Mouse (Mus musculus): ENCODE results near the gene Adamts5. TPM values are rescaled to one million over a fixed set of nuclear protein-coding genes. Genes with fewer than 3 reads are reported as not detected.
A peak's percentile ranks its signal among the peaks of the same experiment; 100 is the strongest.

Gene Adamts5
- polyA plus RNA-seq, 1 experiment from 2014 or later, result 4.5 TPM

DNA sequence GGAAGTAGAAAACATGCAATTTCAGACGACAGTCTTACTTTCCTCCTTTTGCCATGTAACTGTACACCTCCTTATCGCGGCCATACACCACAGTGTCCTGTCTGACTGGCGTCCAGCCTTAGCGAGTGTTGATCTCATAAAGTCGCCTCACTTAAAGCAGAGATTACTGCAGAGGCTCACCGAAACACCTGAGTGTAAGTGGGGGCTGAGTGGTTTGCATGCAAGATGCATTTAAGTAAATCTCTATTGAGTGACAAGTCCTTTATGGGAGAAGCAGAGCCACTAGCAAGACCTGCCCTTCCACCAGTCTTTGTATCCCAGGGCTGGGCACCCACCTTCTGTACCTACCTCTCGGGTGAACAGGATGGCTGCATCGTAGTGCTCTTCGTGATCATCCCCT is 2.8 kb downstream of the Adamts5 start:
- Histone ChIP-seq H3K36me3 (ENCODE audit: control insufficient read depth, insufficient read depth, low read length) (no peaks in the 10 kb centered on the region), H3K27me3 (ENCODE audit: control insufficient read depth, insufficient read depth, low read length) (peaks cover 22% of the 10 kb centered on the region), H3K9me3 (replicated peaks; ENCODE audit: control insufficient read depth, low read length) (no peaks in the 10 kb centered on the region), H3K4me2 (ENCODE audit: low read depth, low read length) (peak overlapping the region; percentile 87), H3K9ac (ENCODE audit: low read length) (no peak overlapping the region), H3K4me3 (replicated peaks; ENCODE audit: low read length) (peak overlapping the region; percentile 55), H3K27ac (ENCODE audit: low read length) (no peak overlapping the region), H3K4me1 (ENCODE audit: control insufficient read depth, insufficient read depth, low read length) (peaks cover 10% of the 10 kb centered on the region; the same call in 1 of the 2 replicates)
- ATAC-seq (ENCODE audit: insufficient read depth, low FRiP score), result no peak
- 73% methylated on average over 10 of the region's 10 CpGs for WGBS

DNA sequence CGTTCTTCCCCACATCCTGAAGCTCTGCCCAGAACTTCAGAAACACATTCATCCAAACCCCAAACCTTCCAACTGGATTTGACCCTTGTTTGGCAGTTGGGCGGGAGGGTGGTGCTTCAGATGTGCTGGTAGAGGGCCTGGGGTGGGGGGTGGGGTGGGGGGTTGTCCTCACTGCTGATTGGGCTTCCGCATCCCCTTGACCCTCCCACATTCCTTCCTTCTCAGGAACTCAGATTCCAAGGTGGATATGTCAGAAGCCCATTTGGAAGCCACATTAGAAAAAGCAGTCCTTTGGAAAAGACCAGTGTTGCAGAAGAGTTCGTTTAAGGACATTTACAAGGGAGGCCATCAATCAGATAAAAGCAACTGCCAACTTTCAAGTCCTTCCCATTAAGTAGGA is 3.2 kb downstream of the Adamts5 start:
- Histone ChIP-seq H3K27me3 (ENCODE audit: control insufficient read depth, insufficient read depth, low read length) (peaks cover 22% of the 10 kb centered on the region), H3K4me1 (ENCODE audit: control insufficient read depth, insufficient read depth, low read length) (peaks cover 10% of the 10 kb centered on the region; the same call in 1 of the 2 replicates), H3K9me3 (replicated peaks; ENCODE audit: control insufficient read depth, low read length) (no peaks in the 10 kb centered on the region), H3K36me3 (ENCODE audit: control insufficient read depth, insufficient read depth, low read length) (no peaks in the 10 kb centered on the region), H3K4me3 (replicated peaks; ENCODE audit: low read length) (peak overlapping the region; percentile 55), H3K9ac (ENCODE audit: low read length) (no peak overlapping the region), H3K27ac (ENCODE audit: low read length) (no peak overlapping the region), H3K4me2 (ENCODE audit: low read depth, low read length) (peak overlapping the region; percentile 87)
- 0 out of 2 replicates have a peak, but pooled peaks have one; percentile 27 for ATAC-seq (ENCODE audit: insufficient read depth, low FRiP score)
- WGBS, result 55% methylated on average over 4 of the region's 4 CpGs

DNA sequence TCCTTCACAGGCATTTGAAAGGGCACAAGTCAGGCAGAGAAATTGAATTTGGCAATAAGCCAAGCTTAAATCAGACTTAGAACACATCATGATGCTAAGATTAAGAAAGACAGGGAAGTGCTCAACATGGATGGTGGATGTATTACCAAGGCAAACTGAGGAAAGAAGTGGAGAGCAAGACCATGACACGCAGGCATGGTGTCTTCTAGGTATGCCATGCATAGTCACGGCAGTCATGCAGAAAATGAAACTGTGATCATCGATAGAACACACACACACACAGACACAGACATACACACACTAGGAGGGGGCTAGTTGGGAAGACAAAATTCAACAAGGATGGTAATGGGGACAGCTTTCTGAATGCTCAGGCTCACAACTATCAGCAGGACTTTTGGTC is 3.8 kb downstream of the Adamts5 start:
- no peak for ATAC-seq (ENCODE audit: insufficient read depth, low FRiP score)
- Histone ChIP-seq H3K27ac (ENCODE audit: low read length) (no peak overlapping the region), H3K9me3 (replicated peaks; ENCODE audit: control insufficient read depth, low read length) (no peaks in the 10 kb centered on the region), H3K4me2 (ENCODE audit: low read depth, low read length) (peak overlapping the region; percentile 38), H3K9ac (ENCODE audit: low read length) (no peak overlapping the region), H3K4me3 (replicated peaks; ENCODE audit: low read length) (peak overlapping the region; percentile 55), H3K36me3 (ENCODE audit: control insufficient read depth, insufficient read depth, low read length) (no peaks in the 10 kb centered on the region), H3K27me3 (ENCODE audit: control insufficient read depth, insufficient read depth, low read length) (peaks cover 22% of the 10 kb centered on the region), H3K4me1 (ENCODE audit: control insufficient read depth, insufficient read depth, low read length) (peaks cover 10% of the 10 kb centered on the region; the same call in 1 of the 2 replicates)
- 86% methylated on average over 3 of the region's 3 CpGs for WGBS

DNA sequence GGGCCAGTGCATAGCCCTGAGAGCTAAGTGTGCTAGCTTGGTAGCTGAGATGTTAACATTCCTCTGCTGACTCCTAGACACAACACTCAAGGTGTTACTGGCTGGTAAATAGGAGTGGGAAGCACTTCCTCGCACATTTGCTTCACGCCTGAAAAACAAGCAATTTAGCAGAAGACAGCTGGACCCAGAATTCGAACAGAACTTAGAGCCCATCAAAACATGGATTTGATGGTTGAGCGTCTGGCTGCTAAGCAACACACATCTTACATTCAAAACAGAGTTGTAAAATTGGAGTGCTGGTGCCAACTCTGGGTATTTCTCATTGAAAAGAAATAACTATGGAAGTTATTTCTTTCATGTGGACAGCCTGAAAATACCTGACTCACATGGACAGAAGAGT is 5.7 kb downstream of the Adamts5 start:
- ATAC-seq (ENCODE audit: insufficient read depth, low FRiP score), result no peak
- Histone ChIP-seq H3K4me3 (replicated peaks; ENCODE audit: low read length) (no peak overlapping the region), H3K36me3 (ENCODE audit: control insufficient read depth, insufficient read depth, low read length) (no peaks in the 10 kb centered on the region), H3K4me2 (ENCODE audit: low read depth, low read length) (no peak overlapping the region), H3K27me3 (ENCODE audit: control insufficient read depth, insufficient read depth, low read length) (peaks cover 12% of the 10 kb centered on the region), H3K4me1 (ENCODE audit: control insufficient read depth, insufficient read depth, low read length) (peaks cover 5% of the 10 kb centered on the region; the same call in 1 of the 2 replicates), H3K9ac (ENCODE audit: low read length) (no peak overlapping the region), H3K9me3 (replicated peaks; ENCODE audit: control insufficient read depth, low read length) (no peaks in the 10 kb centered on the region), H3K27ac (ENCODE audit: low read length) (no peak overlapping the region)
- WGBS, result 76% methylated on average over 4 of the region's 4 CpGs

DNA sequence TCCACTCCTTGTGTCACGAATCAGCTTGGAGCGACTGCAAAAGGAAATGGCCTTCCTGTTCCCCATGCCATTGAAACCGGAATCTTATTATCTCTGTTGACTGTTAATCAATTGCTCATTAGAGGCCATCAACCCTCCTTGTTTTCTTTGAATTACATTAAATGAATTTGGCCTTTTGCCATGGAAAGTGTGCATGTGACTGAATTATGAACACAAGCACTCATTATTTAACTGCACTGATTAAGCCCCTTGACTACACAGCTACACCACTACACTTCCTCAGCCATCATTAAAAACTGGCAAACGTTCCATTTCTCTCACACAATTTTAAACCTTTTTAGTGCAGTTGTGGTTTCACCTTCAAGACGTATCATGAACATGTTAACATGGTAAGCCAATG is 11.8 kb downstream of the Adamts5 start:
- Histone ChIP-seq H3K9me3 (replicated peaks; ENCODE audit: control insufficient read depth, low read length) (no peaks in the 10 kb centered on the region), H3K9ac (ENCODE audit: low read length) (no peak overlapping the region), H3K4me2 (ENCODE audit: low read depth, low read length) (no peak overlapping the region), H3K36me3 (ENCODE audit: control insufficient read depth, insufficient read depth, low read length) (no peaks in the 10 kb centered on the region), H3K4me3 (replicated peaks; ENCODE audit: low read length) (no peak overlapping the region), H3K4me1 (ENCODE audit: control insufficient read depth, insufficient read depth, low read length) (no peaks in the 10 kb centered on the region), H3K27me3 (ENCODE audit: control insufficient read depth, insufficient read depth, low read length) (no peaks in the 10 kb centered on the region), H3K27ac (ENCODE audit: low read length) (no peak overlapping the region)
- ATAC-seq (ENCODE audit: insufficient read depth, low FRiP score), result no peak
- WGBS, result 68% methylated on average over 5 of the region's 5 CpGs

DNA sequence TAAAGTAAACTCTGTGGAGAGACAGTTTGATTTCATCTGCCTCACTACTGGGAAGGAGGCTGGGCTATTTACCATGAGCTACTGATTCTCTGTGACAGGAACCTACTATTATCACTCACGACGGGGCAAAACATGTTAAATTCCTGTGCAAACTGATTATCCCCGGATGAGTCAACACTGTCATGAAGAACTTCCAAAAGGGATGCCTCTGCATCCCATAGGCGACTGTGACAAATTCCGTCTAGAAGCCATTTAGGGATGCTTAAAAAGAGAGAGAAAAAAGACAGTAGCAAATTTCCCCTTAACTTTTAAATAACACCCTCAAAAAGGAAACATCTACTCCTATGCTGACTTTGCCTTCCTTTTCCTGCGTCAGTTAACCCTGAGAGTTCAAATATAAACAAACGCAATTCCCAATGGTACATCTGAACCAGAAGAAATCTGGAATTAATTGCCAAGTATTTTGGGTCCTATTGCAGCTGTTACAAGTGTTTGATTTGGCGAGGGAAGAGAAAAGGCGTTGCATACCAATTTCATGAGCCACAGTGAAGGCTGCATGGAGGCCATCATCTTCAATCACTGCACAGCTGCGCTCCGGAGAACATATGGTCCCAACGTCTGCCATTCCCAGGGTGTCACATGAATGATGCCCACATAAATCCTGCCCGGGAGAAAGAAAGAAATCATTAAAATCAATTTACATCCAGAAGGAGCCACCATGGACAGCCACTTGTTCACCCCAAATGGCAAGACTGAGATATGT is 14.2 kb downstream of the Adamts5 start:
- Histone ChIP-seq H3K4me3 (replicated peaks; ENCODE audit: low read length) (no peak overlapping the region), H3K4me1 (ENCODE audit: control insufficient read depth, insufficient read depth, low read length) (no peaks in the 10 kb centered on the region), H3K36me3 (ENCODE audit: control insufficient read depth, insufficient read depth, low read length) (no peaks in the 10 kb centered on the region), H3K9ac (ENCODE audit: low read length) (no peak overlapping the region), H3K27me3 (ENCODE audit: control insufficient read depth, insufficient read depth, low read length) (no peaks in the 10 kb centered on the region), H3K4me2 (ENCODE audit: low read depth, low read length) (no peak overlapping the region), H3K9me3 (replicated peaks; ENCODE audit: control insufficient read depth, low read length) (no peaks in the 10 kb centered on the region), H3K27ac (ENCODE audit: low read length) (no peak overlapping the region)
- ATAC-seq (ENCODE audit: insufficient read depth, low FRiP score), result no peak
- WGBS, result 57% methylated on average over 13 of the region's 13 CpGs

DNA sequence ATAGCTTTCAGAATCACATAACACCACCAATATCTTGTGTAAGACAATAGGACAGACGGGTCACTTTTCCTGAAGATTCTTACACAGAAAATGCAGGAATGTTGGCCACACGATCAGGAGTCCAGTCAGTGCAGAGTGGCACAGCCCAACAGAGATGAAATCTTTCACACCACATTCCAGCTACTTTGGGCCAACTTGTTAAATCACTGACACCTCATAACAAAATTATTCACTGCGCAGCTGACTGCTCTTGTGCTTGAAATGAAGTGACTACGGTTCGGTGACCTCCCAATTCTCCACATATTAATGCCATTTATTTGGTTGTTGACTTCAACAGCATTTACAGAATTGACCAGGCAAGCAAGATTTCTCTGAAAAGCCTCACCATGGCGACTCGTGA is 22.6 kb downstream of the Adamts5 start:
- Histone ChIP-seq H3K4me3 (replicated peaks; ENCODE audit: low read length) (no peak overlapping the region), H3K4me2 (ENCODE audit: low read depth, low read length) (no peak overlapping the region), H3K27ac (ENCODE audit: low read length) (no peak overlapping the region), H3K4me1 (ENCODE audit: control insufficient read depth, insufficient read depth, low read length) (no peaks in the 10 kb centered on the region), H3K27me3 (ENCODE audit: control insufficient read depth, insufficient read depth, low read length) (no peaks in the 10 kb centered on the region), H3K9me3 (replicated peaks; ENCODE audit: control insufficient read depth, low read length) (no peaks in the 10 kb centered on the region), H3K36me3 (ENCODE audit: control insufficient read depth, insufficient read depth, low read length) (no peaks in the 10 kb centered on the region), H3K9ac (ENCODE audit: low read length) (no peak overlapping the region)
- 88% methylated on average over 7 of the region's 7 CpGs for WGBS
- no peak for ATAC-seq (ENCODE audit: insufficient read depth, low FRiP score)

DNA sequence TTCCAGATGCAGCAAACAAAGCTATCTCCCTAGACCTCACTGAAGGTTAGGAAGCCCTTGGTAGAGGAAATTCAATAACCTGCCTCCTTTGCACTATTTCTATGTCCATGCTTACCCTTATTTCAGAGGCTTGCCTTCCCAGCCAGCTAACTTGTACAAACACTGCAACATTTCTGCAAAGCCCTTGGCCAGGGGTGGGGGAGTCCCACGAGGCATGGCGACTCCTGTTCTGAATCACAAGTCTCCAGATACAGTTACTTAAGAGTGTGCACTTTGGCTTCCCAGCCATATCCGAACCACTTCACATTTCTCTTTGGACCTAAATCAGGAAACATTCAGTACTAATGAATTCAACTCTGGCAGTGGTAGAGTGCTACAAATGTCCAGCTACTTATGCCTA is 27.5 kb downstream of the Adamts5 start:
- 80% methylated on average over 3 of the region's 3 CpGs for WGBS
- ATAC-seq (ENCODE audit: insufficient read depth, low FRiP score), result no peak
- H3K9me3 ChIP-seq (replicated peaks; ENCODE audit: control insufficient read depth, low read length), result no peaks in the 10 kb centered on the region
- no peak overlapping the region for H3K4me3 ChIP-seq (replicated peaks; ENCODE audit: low read length)
- H3K27me3 ChIP-seq (ENCODE audit: control insufficient read depth, insufficient read depth, low read length), result no peaks in the 10 kb centered on the region
- no peak overlapping the region for H3K9ac ChIP-seq (ENCODE audit: low read length)
- H3K36me3 ChIP-seq (ENCODE audit: control insufficient read depth, insufficient read depth, low read length), result no peaks in the 10 kb centered on the region
- H3K27ac ChIP-seq (ENCODE audit: low read length), result no peak overlapping the region
- no peak overlapping the region for H3K4me2 ChIP-seq (ENCODE audit: low read depth, low read length)
- no peaks in the 10 kb centered on the region for H3K4me1 ChIP-seq (ENCODE audit: control insufficient read depth, insufficient read depth, low read length)

DNA sequence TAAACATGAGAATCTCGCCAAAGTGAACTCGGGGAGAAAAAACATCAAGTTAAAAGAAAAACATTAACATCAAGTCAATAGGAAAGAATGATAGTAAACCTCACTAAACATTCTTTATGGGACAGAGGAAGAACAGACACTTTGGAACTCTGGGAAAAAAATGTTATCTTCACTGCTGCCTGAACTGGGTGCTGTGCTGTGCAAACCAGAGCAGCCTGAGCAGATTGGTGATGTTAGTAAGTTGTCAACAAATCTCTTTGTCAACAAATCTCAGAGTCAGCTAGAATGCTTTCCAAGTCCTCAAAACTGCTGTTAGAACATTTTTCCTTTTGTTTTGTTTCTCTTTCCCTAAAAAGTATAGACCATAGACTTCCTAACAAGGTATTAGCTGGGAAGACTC is 29.7 kb downstream of the Adamts5 start:
- WGBS, result 34% methylated on average over 2 of the region's 2 CpGs
- no peak for ATAC-seq (ENCODE audit: insufficient read depth, low FRiP score)
- H3K36me3 ChIP-seq (ENCODE audit: control insufficient read depth, insufficient read depth, low read length), result no peaks in the 10 kb centered on the region

More for the DNA sequence above, 29.7 kb downstream of the Adamts5 start:
- no peak overlapping the region for H3K4me2 ChIP-seq (ENCODE audit: low read depth, low read length)
- no peaks in the 10 kb centered on the region for H3K27me3 ChIP-seq (ENCODE audit: control insufficient read depth, insufficient read depth, low read length)
- no peak overlapping the region for H3K27ac ChIP-seq (ENCODE audit: low read length)
- H3K9ac ChIP-seq (ENCODE audit: low read length), result no peak overlapping the region
- no peak overlapping the region for H3K4me3 ChIP-seq (replicated peaks; ENCODE audit: low read length)
- H3K9me3 ChIP-seq (replicated peaks; ENCODE audit: control insufficient read depth, low read length), result no peaks in the 10 kb centered on the region
- no peaks in the 10 kb centered on the region for H3K4me1 ChIP-seq (ENCODE audit: control insufficient read depth, insufficient read depth, low read length)
